Mouse (Mus musculus) lung, postnatal 4 days (tissue): ENCODE results near the gene Slit3.

Experiments
- DNase-seq, 2 experiments: peaks; one replicate each; pipeline ENCODE4 v3.0.0; 2021

Gene Slit3

GRCm38 (mm10) chr11:35120894-35121610, at the start of gene Slit3:
Slit3 (plus strand) TSS chr11:35121224.
- peak; percentile 45 to 80 for DNase-seq

- no peak for DNase-seq
These were observed 49.6 kb upstream of the Slit3 start for GRCm38 (mm10) chr11:35071451-35071850.

- DNase-seq, result no peak
These were observed 45.6 kb upstream of the Slit3 start for GRCm38 (mm10) chr11:35075411-35075810.

- no peak for DNase-seq
These were observed 40.4 kb upstream of the Slit3 start for GRCm38 (mm10) chr11:35080451-35081125.

- DNase-seq, result no peak
These were observed 38.7 kb upstream of the Slit3 start for GRCm38 (mm10) chr11:35082297-35082696.

- no peak for DNase-seq
These were observed 38.0 kb upstream of the Slit3 start for GRCm38 (mm10) chr11:35083049-35083448.

GRCm38 (mm10) chr11:35085351-35085750, 35.7 kb upstream of the Slit3 start:
- DNase-seq, result no peak

- no peak for DNase-seq
These were observed 35.0 kb upstream of the Slit3 start for GRCm38 (mm10) chr11:35086029-35086428.

- DNase-seq, result no peak
These were observed 33.6 kb upstream of the Slit3 start for GRCm38 (mm10) chr11:35087454-35087853.

GRCm38 (mm10) chr11:35088136-35088535, 32.9 kb upstream of the Slit3 start:
- no peak for DNase-seq

- no peak for DNase-seq
These were observed 30.2 kb upstream of the Slit3 start for GRCm38 (mm10) chr11:35090629-35091335.

GRCm38 (mm10) chr11:35096538-35096937, 24.5 kb upstream of the Slit3 start:
- DNase-seq, result no peak

- DNase-seq, result no peak
These were observed 11.2 kb upstream of the Slit3 start for GRCm38 (mm10) chr11:35109781-35110180.

GRCm38 (mm10) chr11:35110784-35111183, 10.2 kb upstream of the Slit3 start:
- DNase-seq, result no peak

GRCm38 (mm10) chr11:35113290-35113689, 7.7 kb upstream of the Slit3 start:
- DNase-seq, result no peak

- no peak for DNase-seq
These were observed 4.6 kb upstream of the Slit3 start for GRCm38 (mm10) chr11:35116436-35116835.

- DNase-seq, result no peak
These were observed 3.2 kb upstream of the Slit3 start for GRCm38 (mm10) chr11:35117871-35118270.

GRCm38 (mm10) chr11:35118731-35119130, 2.3 kb upstream of the Slit3 start:
- DNase-seq, result no peak

GRCm38 (mm10) chr11:35119360-35119759, 1.7 kb upstream of the Slit3 start:
- peak; percentile 77 to 83 for DNase-seq

GRCm38 (mm10) chr11:35120076-35120475, 948 bp upstream of the Slit3 start:
- no peak for DNase-seq

- no peak for DNase-seq
These were observed 561 bp downstream of the Slit3 start for GRCm38 (mm10) chr11:35121611-35121959.

GRCm38 (mm10) chr11:35122091-35122811, 1.2 kb downstream of the Slit3 start:
- peak; percentile 22 to 55 for DNase-seq

- no peak for DNase-seq
These were observed 3.6 kb downstream of the Slit3 start for GRCm38 (mm10) chr11:35124489-35125107.
